Mouse (Mus musculus) kidney, embryonic 16.5 days (tissue): ENCODE measurements around the gene Nrg3. TPM values are rescaled to one million over a fixed set of nuclear protein-coding genes. Genes with fewer than 3 reads are reported as not detected.
A peak's percentile ranks its signal among the peaks of the same experiment; 100 is the strongest.

ENCODE experiments used
- ATAC-seq: fragments of 200-750 bp; cut with Nextera tagmentation; 2 replicates; pipeline ENCODE4 v1.8.0; 2017; ENCODE audit warnings: moderate TSS enrichment; ENCODE audit not compliant: low FRiP score, low TSS enrichment
- H3K27ac ChIP-seq: fragments of 300-500 bp; sonication (generic); 2 replicates; pipeline ENCODE4 v1.5.1; 2014; ENCODE audit warnings: low read length
- H3K27me3 ChIP-seq: fragments of 300-500 bp; sonication (generic); 2 replicates; pipeline ENCODE4 v1.6.1; 2014; ENCODE audit warnings: low read length, control low read depth, mixed read lengths; ENCODE audit not compliant: insufficient read depth
- H3K36me3 ChIP-seq: fragments of 300-500 bp; sonication (generic); 2 replicates; pipeline ENCODE4 v1.6.1; 2014; ENCODE audit warnings: low read length, control low read depth, mixed read lengths; ENCODE audit not compliant: insufficient read depth
- H3K4me1 ChIP-seq: fragments of 300-500 bp; sonication (generic); 2 replicates; pipeline ENCODE4 v1.6.1; 2014; ENCODE audit warnings: low read length, control low read depth, mixed read lengths; ENCODE audit not compliant: insufficient read depth
- H3K4me2 ChIP-seq: fragments of 300-500 bp; sonication (generic); replicated peaks from 2 replicates; pipeline ENCODE4 v1.6.1; 2014; ENCODE audit warnings: low read depth, low read length
- H3K4me3 ChIP-seq: fragments of 300-500 bp; sonication (generic); 2 replicates; pipeline ENCODE4 v1.5.1; 2014; ENCODE audit warnings: mild to moderate bottlenecking, low read length
- H3K9ac ChIP-seq: fragments of 300-500 bp; sonication (generic); replicated peaks from 2 replicates; pipeline ENCODE4 v1.6.1; 2014; ENCODE audit warnings: low read length
- H3K9me3 ChIP-seq: fragments of 300-500 bp; sonication (generic); 2 replicates; pipeline ENCODE4 v1.6.1; 2016; ENCODE audit warnings: low read length, control low read depth
- WGBS: fragments of 180-500 bp; shearing (Covaris S2); extraction: QIAGEN DNeasy Blood & Tissue Kit; methylation state at CpG from one replicate; pipeline ENCODE4 v1.1.7; 2014; 5-methylcytosine and 5-hydroxymethylcytosine counted together
- polyA plus RNA-seq: library from polyadenylated mRNA; unstranded; fragments of >200 nt; fragmentation: Nextera tagmentation; extraction: Ambion mirVana; gene quantifications from 2 replicates; pipeline ENCODE4 v1.2.1, GENCODE M21; 2015

Nrg3 gene
- 0.37 and 0.45 TPM in 2 replicates for polyA plus RNA-seq

- Histone ChIP-seq H3K4me1 (peaks cover 13% of the 10 kb centered on the region; the same call in 1 of the 2 replicates), H3K9ac (peak within 1 kb of the TSS; percentile 3), H3K36me3 (no peaks in the 10 kb centered on the region), H3K4me2 (peak within 1 kb of the TSS; percentile 90), H3K4me3 (peak within 1 kb of the TSS; percentile 59), H3K27ac (no peak within 1 kb of the TSS), H3K9me3 (no peaks in the 10 kb centered on the region), H3K27me3 (peaks cover 74% of the 10 kb centered on the region)
- 1% methylated on average over 77 of the region's 121 CpGs for WGBS
- peak; percentile 88 for ATAC-seq
Measured at GRCm38 (mm10) chr14:39472790-39473761, at the start of gene Nrg3. Gene Nrg3, minus strand, starts transcription at chr14:39473088.

- 88% methylated on average over 1 of the region's 1 CpGs for WGBS
Measured at GRCm38 (mm10) chr14:39508956-39509355, 36.1 kb upstream of the Nrg3 start.

GRCm38 (mm10) chr14:39473771-39474211 lies 903 bp upstream of the Nrg3 start:
- 2% methylated on average over 27 of the region's 27 CpGs for WGBS
- Histone ChIP-seq H3K9ac (no peak overlapping the region), H3K36me3 (no peaks in the 10 kb centered on the region), H3K9me3 (no peaks in the 10 kb centered on the region), H3K4me2 (peak overlapping the region; percentile 90), H3K27me3 (peaks cover 70% of the 10 kb centered on the region), H3K4me1 (peaks cover 13% of the 10 kb centered on the region; the same call in 1 of the 2 replicates), H3K27ac (no peak overlapping the region), H3K4me3 (peak overlapping the region; percentile 59)
- peak; percentile 24; the same call in 1 of the 2 replicates for ATAC-seq

More at GRCm38 (mm10) chr14:39508956-39509355, 36.1 kb upstream of the Nrg3 start:
- no peak overlapping the region for H3K9ac ChIP-seq
- no peak for ATAC-seq
- no peak overlapping the region for H3K27ac ChIP-seq
- no peaks in the 10 kb centered on the region for H3K27me3 ChIP-seq
- H3K4me1 ChIP-seq = no peaks in the 10 kb centered on the region
- no peaks in the 10 kb centered on the region for H3K36me3 ChIP-seq
- no peak overlapping the region for H3K4me3 ChIP-seq
- no peaks in the 10 kb centered on the region for H3K9me3 ChIP-seq
- H3K4me2 ChIP-seq = no peak overlapping the region

GRCm38 (mm10) chr14:39472146-39472751 lies 639 bp downstream of the Nrg3 start:
- ATAC-seq = peak; percentile 55
- Histone ChIP-seq H3K36me3 (no peaks in the 10 kb centered on the region), H3K27ac (no peak overlapping the region), H3K4me2 (peak overlapping the region; percentile 90), H3K4me1 (peaks cover 13% of the 10 kb centered on the region; the same call in 1 of the 2 replicates), H3K9me3 (no peaks in the 10 kb centered on the region), H3K4me3 (peak overlapping the region; percentile 59), H3K27me3 (peaks cover 73% of the 10 kb centered on the region), H3K9ac (peak overlapping the region; percentile 3)
- 3% methylated on average over 48 of the region's 56 CpGs for WGBS

GRCm38 (mm10) chr14:39471236-39471981 lies 1.5 kb downstream of the Nrg3 start:
- Histone ChIP-seq H3K4me2 (peak overlapping the region; percentile 90), H3K27ac (no peak overlapping the region), H3K4me3 (peak overlapping the region; percentile 59), H3K4me1 (peaks cover 13% of the 10 kb centered on the region; the same call in 1 of the 2 replicates), H3K9me3 (no peaks in the 10 kb centered on the region), H3K27me3 (peaks cover 73% of the 10 kb centered on the region), H3K9ac (no peak overlapping the region), H3K36me3 (no peaks in the 10 kb centered on the region)
- ATAC-seq = no peak; the same call in 1 of the 2 replicates
- WGBS = 6% methylated on average over 12 of the region's 12 CpGs

GRCm38 (mm10) chr14:39445501-39445900 lies 27.4 kb downstream of the Nrg3 start:
- peak; percentile 76 for ATAC-seq
- 35% methylated on average over 1 of the region's 1 CpGs for WGBS
- H3K4me2 ChIP-seq = no peak overlapping the region
- no peaks in the 10 kb centered on the region for H3K27me3 ChIP-seq
- H3K4me1 ChIP-seq = no peaks in the 10 kb centered on the region
- no peaks in the 10 kb centered on the region for H3K9me3 ChIP-seq
- no peaks in the 10 kb centered on the region for H3K36me3 ChIP-seq
- no peak overlapping the region for H3K4me3 ChIP-seq
- H3K27ac ChIP-seq = no peak overlapping the region
- no peak overlapping the region for H3K9ac ChIP-seq

- no peaks in the 10 kb centered on the region for H3K4me1 ChIP-seq
- H3K4me3 ChIP-seq = no peak overlapping the region
- H3K4me2 ChIP-seq = no peak overlapping the region
- no peak overlapping the region for H3K27ac ChIP-seq
- no peak overlapping the region for H3K9ac ChIP-seq
- 86% methylated on average over 5 of the region's 5 CpGs for WGBS
- H3K9me3 ChIP-seq = no peaks in the 10 kb centered on the region
- no peaks in the 10 kb centered on the region for H3K36me3 ChIP-seq
- no peak for ATAC-seq
- no peaks in the 10 kb centered on the region for H3K27me3 ChIP-seq
Measured at GRCm38 (mm10) chr14:39428503-39428902, 44.4 kb downstream of the Nrg3 start.

GRCm38 (mm10) chr14:39421874-39422273 lies 51.0 kb downstream of the Nrg3 start:
- H3K4me2 ChIP-seq = no peak overlapping the region
- no peaks in the 10 kb centered on the region for H3K27me3 ChIP-seq
- H3K36me3 ChIP-seq = no peaks in the 10 kb centered on the region
- no peaks in the 10 kb centered on the region for H3K4me1 ChIP-seq
- H3K4me3 ChIP-seq = no peak overlapping the region
- no peak overlapping the region for H3K27ac ChIP-seq
- H3K9ac ChIP-seq = no peak overlapping the region
- no peak for ATAC-seq
- H3K9me3 ChIP-seq = no peaks in the 10 kb centered on the region
- 70% methylated on average over 1 of the region's 1 CpGs for WGBS

- no peaks in the 10 kb centered on the region for H3K9me3 ChIP-seq
- ATAC-seq = no peak
- H3K9ac ChIP-seq = no peak overlapping the region
- 70% methylated on average over 9 of the region's 9 CpGs for WGBS
- no peaks in the 10 kb centered on the region for H3K36me3 ChIP-seq
- H3K4me2 ChIP-seq = no peak overlapping the region
- H3K4me3 ChIP-seq = no peak overlapping the region
- no peak overlapping the region for H3K27ac ChIP-seq
- H3K4me1 ChIP-seq = no peaks in the 10 kb centered on the region
- H3K27me3 ChIP-seq = no peaks in the 10 kb centered on the region
Measured at GRCm38 (mm10) chr14:39413270-39413669, 59.6 kb downstream of the Nrg3 start.
